Mouse (Mus musculus) gastrocnemius, postnatal 36 days (tissue): ENCODE results near the gene 2310022A10Rik. TPM values are rescaled to one million over a fixed set of nuclear protein-coding genes. Genes with fewer than 3 reads are reported as not detected.

Source experiments
- DNase-seq, 2 experiments: peaks; one replicate each; pipeline ENCODE4 v3.0.0; 2022
- intact Hi-C: fragments of 180-260 bp; cut with DNase I; formaldehyde crosslinking; loops from one replicate; pipeline ENCODE4 v1.15.1; 2025
- long read RNA-seq, 2 experiments: library from polyadenylated mRNA; stranded (forward); transcript quantifications; one replicate each; pipeline ENCODE4 v2.0.0; 2021
- total RNA-seq, 2 experiments: library from RNA; stranded (reverse); gene quantifications; 2 replicates each; pipeline ENCODE4 v1.2.3; 2021

The 2310022A10Rik gene
- 100 to 1,000 TPM in 1 of 2 experiments, 10 to 100 TPM in 1; 96.8 to 127 TPM for total RNA-seq
- long read RNA-seq, experiment 1, transcript 2310022A10Rik-205 (11 exons, 1,989 nt): minor isoform, 25 of 151 reads
- long read RNA-seq, experiment 1, transcript 2310022A10Rik-204 (9 exons, 1,871 nt): major isoform, 44 of 151 reads
- long read RNA-seq, experiment 1, partial matches to known transcripts: 76 of 151 reads
- long read RNA-seq, experiment 1, other reads (novel, unspliced or antisense): 5 of 151 reads
- long read RNA-seq, experiment 2, transcript 2310022A10Rik-205 (11 exons, 1,989 nt): minor isoform, 31 of 234 reads
- long read RNA-seq, experiment 2, transcript 2310022A10Rik-204 (9 exons, 1,871 nt): major isoform, 69 of 234 reads
- long read RNA-seq, experiment 2, partial matches to known transcripts: 14 of 234 reads
- long read RNA-seq, experiment 2, other reads (novel, unspliced or antisense): 117 of 234 reads

- peak; percentile 86 to 92 for DNase-seq
- intact Hi-C loops: no loop called here
Observed at GRCm38 (mm10) chr7:27552931-27553513, at the start of gene 2310022A10Rik, which contains the start of gene Pld3. 2310022A10Rik (plus strand) TSS chr7:27553233. Pld3 (minus strand) TSS chr7:27553218.

GRCm38 (mm10) chr7:27506765-27507370, 46.2 kb upstream of the 2310022A10Rik start:
- intact Hi-C loops: no loop called here
- DNase-seq: no peak

- intact Hi-C loops: no loop called here
- peak; percentile 97 for DNase-seq
Observed at GRCm38 (mm10) chr7:27507711-27508647, 45.1 kb upstream of the 2310022A10Rik start.

- intact Hi-C loops: no loop called here
- DNase-seq: peak in 1 of 2 experiments; percentile 31
Observed at GRCm38 (mm10) chr7:27508648-27509005, 44.4 kb upstream of the 2310022A10Rik start.

- DNase-seq: no peak
- intact Hi-C loops: loop anchor here (2.0 kb wide), 1 partner anchor 14 kb away; no protein-coding TSS in a partner anchor
Observed at GRCm38 (mm10) chr7:27510809-27511208, 42.2 kb upstream of the 2310022A10Rik start.

GRCm38 (mm10) chr7:27514961-27515360, 38.1 kb upstream of the 2310022A10Rik start:
- DNase-seq: no peak
- intact Hi-C loops: no loop called here

- DNase-seq: no peak
- intact Hi-C loops: no loop called here
Observed at GRCm38 (mm10) chr7:27518314-27518713, 34.7 kb upstream of the 2310022A10Rik start.

- intact Hi-C loops: no loop called here
- DNase-seq: no peak
Observed at GRCm38 (mm10) chr7:27520104-27520503, 32.9 kb upstream of the 2310022A10Rik start.

GRCm38 (mm10) chr7:27520599-27520998, 32.4 kb upstream of the 2310022A10Rik start:
- intact Hi-C loops: no loop called here
- DNase-seq: no peak

GRCm38 (mm10) chr7:27522967-27523366, 30.1 kb upstream of the 2310022A10Rik start, which contains the start of gene Hipk4:
Hipk4 (plus strand) TSS chr7:27523267.
- no peak for DNase-seq

GRCm38 (mm10) chr7:27523805-27524204, 29.2 kb upstream of the 2310022A10Rik start:
- intact Hi-C loops: loop anchor here (2.0 kb wide), 1 partner anchor 13 kb away; no protein-coding TSS in a partner anchor
- no peak for DNase-seq

More at GRCm38 (mm10) chr7:27522967-27523366, 30.1 kb upstream of the 2310022A10Rik start, which contains the start of gene Hipk4:
- intact Hi-C loops: no loop called here

- intact Hi-C loops: loop anchor here (5.0 kb wide), 1 partner anchor 189 kb away; the partner anchor contains the start of gene Ltbp4
- peak; percentile 64 to 70 for DNase-seq
Observed at GRCm38 (mm10) chr7:27526039-27526827, 26.8 kb upstream of the 2310022A10Rik start.

GRCm38 (mm10) chr7:27529070-27529469, 24.0 kb upstream of the 2310022A10Rik start:
- no peak for DNase-seq
- intact Hi-C loops: loop anchor here (5.0 kb wide), 1 partner anchor 192 kb away; the partner anchor contains the start of gene Ltbp4

- DNase-seq: no peak
- intact Hi-C loops: no loop called here
Observed at GRCm38 (mm10) chr7:27530937-27531336, 22.1 kb upstream of the 2310022A10Rik start.

GRCm38 (mm10) chr7:27531707-27532106, 21.3 kb upstream of the 2310022A10Rik start:
- intact Hi-C loops: no loop called here
- no peak for DNase-seq

- no peak for DNase-seq
- intact Hi-C loops: no loop called here
Observed at GRCm38 (mm10) chr7:27532480-27533050, 20.5 kb upstream of the 2310022A10Rik start.

GRCm38 (mm10) chr7:27535386-27535785, 17.6 kb upstream of the 2310022A10Rik start:
- DNase-seq: no peak
- intact Hi-C loops: no loop called here

GRCm38 (mm10) chr7:27536618-27537017, 16.4 kb upstream of the 2310022A10Rik start:
- intact Hi-C loops: no loop called here
- no peak for DNase-seq

- DNase-seq: no peak
- intact Hi-C loops: no loop called here
Observed at GRCm38 (mm10) chr7:27537998-27538397, 15.0 kb upstream of the 2310022A10Rik start.
